Mouse (Mus musculus) forebrain, postnatal 0 days (tissue): Measurements from ENCODE around the gene Pde12. TPM values are rescaled to one million over a fixed set of nuclear protein-coding genes. Genes with fewer than 3 reads are reported as not detected.
A peak's percentile ranks its signal among the peaks of the same experiment; 100 is the strongest.
"Not testable (repeated sequence)": the region's sequence is repeated elsewhere in the genome, so short reads cannot be mapped to it uniquely, and the experiment has no call there.

Experiments
- ATAC-seq: fragments of 200-750 bp; cut with Nextera tagmentation; 2 replicates; pipeline ENCODE4 v1.8.0; 2017; ENCODE audit warnings: mild to moderate bottlenecking, moderate library complexity
- DNase-seq: peaks from one replicate; pipeline ENCODE4 v3.0.0-alpha.2; 2015
- H3K27ac ChIP-seq: fragments of 300-500 bp; sonication (generic); 2 replicates; pipeline ENCODE4 v1.5.1; 2014; ENCODE audit warnings: low read depth, mild to moderate bottlenecking, antibody characterized with exemption, low read length, moderate library complexity, mixed read lengths
- H3K27me3 ChIP-seq: fragments of 300-500 bp; sonication (generic); 2 replicates; pipeline ENCODE4 v1.6.1; 2014; ENCODE audit warnings: mild to moderate bottlenecking, low read length, mixed read lengths; ENCODE audit not compliant: insufficient read depth
- H3K36me3 ChIP-seq: fragments of 300-500 bp; sonication (generic); 2 replicates; pipeline ENCODE4 v1.6.1; 2014; ENCODE audit warnings: mild to moderate bottlenecking, moderate library complexity; ENCODE audit not compliant: insufficient read depth
- H3K4me1 ChIP-seq: fragments of 300-500 bp; sonication (generic); 2 replicates; pipeline ENCODE4 v1.6.1; 2014; ENCODE audit warnings: antibody characterized with exemption; ENCODE audit not compliant: insufficient read depth
- H3K4me2 ChIP-seq: fragments of 300-500 bp; sonication (generic); 2 replicates; pipeline ENCODE4 v1.6.1; 2014; ENCODE audit warnings: low read depth, mild to moderate bottlenecking, moderate library complexity
- H3K4me3 ChIP-seq: fragments of 300-500 bp; sonication (generic); 2 replicates; pipeline ENCODE4 v1.5.1; 2014; ENCODE audit warnings: low read depth, low read length, mixed read lengths
- H3K9ac ChIP-seq: fragments of 300-500 bp; sonication (generic); 2 replicates; pipeline ENCODE4 v1.6.1; 2014; ENCODE audit warnings: mild to moderate bottlenecking
- H3K9me3 ChIP-seq: fragments of 300-500 bp; sonication (generic); 2 replicates; pipeline ENCODE4 v1.6.1; 2016; ENCODE audit warnings: low read length
- CTCF ChIP-seq: sonication (generic); IDR thresholded peaks from 2 replicates; pipeline ENCODE4 v1.5.1; 2016; ENCODE audit warnings: antibody characterized with exemption, control low read depth, low read depth
- WGBS: fragments of 180-500 bp; shearing (Covaris S2); extraction: QIAGEN DNeasy Blood & Tissue Kit; methylation state at CpG from one replicate; pipeline ENCODE4 v1.1.7; 2014; 5-methylcytosine and 5-hydroxymethylcytosine counted together
- polyA plus RNA-seq: library from polyadenylated mRNA; unstranded; fragments of >200 nt; fragmentation: Nextera tagmentation; extraction: Ambion mirVana; gene quantifications from 2 replicates; pipeline ENCODE4 v1.2.1, GENCODE M21; 2015
- total RNA-seq: library from RNA; depleted of rRNA; stranded (reverse); fragments of >200 nt; gene quantifications from 2 replicates; pipeline ENCODE4 v1.2.3, GENCODE M21; 2014

Pde12 gene
- total and polyA plus RNA-seq, 2 experiments from 2014 or later = 10.9 to 21.1 TPM

- no peak overlapping the region for H3K4me3 ChIP-seq
- TF ChIP-seq CTCF = peak; percentile 35
- no peaks in the 10 kb centered on the region for H3K36me3 ChIP-seq
- H3K27me3 ChIP-seq = 0 out of 2 replicates have a peak, but pooled peaks cover 4% of the 10 kb centered on the region
- 24% methylated on average over 12 of the region's 12 CpGs for WGBS
- H3K4me1 ChIP-seq = 0 out of 2 replicates have a peak, but pooled peaks cover 6% of the 10 kb centered on the region
- no peak overlapping the region for H3K27ac ChIP-seq
- DNase-seq (no peak), ATAC-seq (no peak)
- H3K9ac ChIP-seq = no peak overlapping the region
- no peaks in the 10 kb centered on the region for H3K9me3 ChIP-seq
- no peak overlapping the region for H3K4me2 ChIP-seq
Measured at GRCm38 (mm10) chr14:26675371-26675770, 5.7 kb upstream of the Pde12 start.

GRCm38 (mm10) chr14:26674476-26675169 is 4.9 kb upstream of the Pde12 start:
- not testable (repeated sequence) for H3K36me3 ChIP-seq, H3K4me3 ChIP-seq, H3K27me3 ChIP-seq, H3K9ac ChIP-seq, H3K4me1 ChIP-seq, H3K27ac ChIP-seq, ATAC-seq, H3K9me3 ChIP-seq, DNase-seq, H3K4me2 ChIP-seq
- 88% methylated on average over 2 of the region's 2 CpGs for WGBS

GRCm38 (mm10) chr14:26671870-26672615 is 2.4 kb upstream of the Pde12 start:
- H3K9me3 ChIP-seq, H3K27ac ChIP-seq, H3K27me3 ChIP-seq, H3K36me3 ChIP-seq, ATAC-seq, H3K4me2 ChIP-seq, H3K4me3 ChIP-seq, H3K9ac ChIP-seq, DNase-seq: not testable (repeated sequence)
- 72% methylated on average over 17 of the region's 17 CpGs for WGBS
- peaks cover 18% of the 10 kb centered on the region for H3K4me1 ChIP-seq

GRCm38 (mm10) chr14:26670964-26671363 is 1.3 kb upstream of the Pde12 start:
- TF ChIP-seq CTCF = peak; percentile 55
- ATAC-seq (no peak), DNase-seq (no peak)
- Histone ChIP-seq H3K9ac (no peak overlapping the region), H3K36me3 (peaks cover 2% of the 10 kb centered on the region; the same call in 1 of the 2 replicates), H3K4me1 (peaks cover 24% of the 10 kb centered on the region), H3K9me3 (no peaks in the 10 kb centered on the region), H3K4me2 (no peak overlapping the region; the same call in 1 of the 2 replicates), H3K4me3 (no peak overlapping the region), H3K27me3 (0 out of 2 replicates have a peak, but pooled peaks cover 4% of the 10 kb centered on the region), H3K27ac (no peak overlapping the region)

- no peak; the same call in 1 of the 2 replicates for TF ChIP-seq CTCF
- ATAC-seq = peak; percentile 32
- peak; percentile 16 for DNase-seq
Measured at GRCm38 (mm10) chr14:26668371-26669291, 1.1 kb downstream of the Pde12 start.

GRCm38 (mm10) chr14:26667991-26668370 is 1.7 kb downstream of the Pde12 start:
- Histone ChIP-seq H3K4me1 (peaks cover 24% of the 10 kb centered on the region), H3K27ac (no peak overlapping the region)
- no peak for TF ChIP-seq CTCF

More at GRCm38 (mm10) chr14:26668371-26669291, 1.1 kb downstream of the Pde12 start:
- H3K4me1 ChIP-seq = peaks cover 24% of the 10 kb centered on the region
- H3K4me3 ChIP-seq = peak overlapping the region; percentile 84
- peaks cover 13% of the 10 kb centered on the region for H3K36me3 ChIP-seq
- no peaks in the 10 kb centered on the region for H3K27me3 ChIP-seq
- WGBS = 2% methylated on average over 72 of the region's 73 CpGs
- peak overlapping the region; percentile 91 for H3K27ac ChIP-seq
- peak overlapping the region; percentile 85 for H3K9ac ChIP-seq
- peak overlapping the region; percentile 94 for H3K4me2 ChIP-seq
- no peaks in the 10 kb centered on the region for H3K9me3 ChIP-seq

More at GRCm38 (mm10) chr14:26667991-26668370, 1.7 kb downstream of the Pde12 start:
- Histone ChIP-seq H3K36me3 (peaks cover 13% of the 10 kb centered on the region), H3K9me3 (no peaks in the 10 kb centered on the region), H3K9ac (peak overlapping the region; percentile 85), H3K27me3 (no peaks in the 10 kb centered on the region), H3K4me2 (peak overlapping the region; percentile 94), H3K4me3 (peak overlapping the region; percentile 84)
- WGBS = 28% methylated on average over 6 of the region's 6 CpGs
- ATAC-seq (no peak), DNase-seq (no peak)
